Mouse (Mus musculus): ENCODE results near the gene Mrap. TPM values are rescaled to one million over a fixed set of nuclear protein-coding genes. Genes with fewer than 3 reads are reported as not detected.

Mrap gene
- polyA plus RNA-seq, 1 experiment from 2014 or later, result 0.49 TPM

DNA sequence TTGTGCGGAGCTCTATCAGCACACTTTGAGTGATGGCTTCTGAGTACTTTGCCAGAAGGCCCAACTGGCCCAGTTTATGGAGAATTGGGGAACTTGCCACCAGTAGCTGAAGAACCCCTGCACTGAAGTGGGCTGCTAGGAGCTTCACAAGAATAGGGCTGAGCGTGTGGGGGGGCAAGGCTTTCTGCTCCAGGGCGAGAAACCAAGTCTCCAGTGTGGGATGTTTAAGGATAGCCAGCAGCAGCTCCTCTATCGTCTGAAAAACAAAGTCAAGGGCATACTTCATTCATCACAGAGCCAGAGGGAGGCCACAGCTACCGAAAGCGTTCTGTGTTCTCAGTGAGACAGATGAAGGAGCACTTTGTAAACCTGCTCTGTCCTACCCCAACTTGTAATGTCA, 36.6 kb downstream of the Mrap start:
- H3K4me3 ChIP-seq (ENCODE audit: low read depth, low read length), result no peak overlapping the region
- H3K27ac ChIP-seq (ENCODE audit: low read depth, low read length), result no peak overlapping the region
- DNase-seq (ENCODE audit: low spot score, missing footprints) (no peak), ATAC-seq (ENCODE audit: low FRiP score) (no peak)
- no peaks in the 10 kb centered on the region for H3K9me3 ChIP-seq (ENCODE audit: control insufficient read depth, low read length)
- H3K4me1 ChIP-seq (ENCODE audit: control insufficient read depth, insufficient read depth, low read length), result no peaks in the 10 kb centered on the region
- WGBS, result 90% methylated on average over 6 of the region's 6 CpGs
- H3K9ac ChIP-seq (ENCODE audit: low read length), result no peak overlapping the region
- H3K36me3 ChIP-seq (ENCODE audit: control insufficient read depth, insufficient read depth, low read length), result peaks cover 13% of the 10 kb centered on the region; the same call in 1 of the 2 replicates
- no peaks in the 10 kb centered on the region for H3K27me3 ChIP-seq (ENCODE audit: control insufficient read depth, insufficient read depth, low read length)
- H3K4me2 ChIP-seq, result no peak overlapping the region

- H3K4me2 ChIP-seq, result no peak overlapping the region
- 85% methylated on average over 10 of the region's 10 CpGs for WGBS
- no peaks in the 10 kb centered on the region for H3K4me1 ChIP-seq (ENCODE audit: control insufficient read depth, insufficient read depth, low read length)
- peaks cover 13% of the 10 kb centered on the region; the same call in 1 of the 2 replicates for H3K36me3 ChIP-seq (ENCODE audit: control insufficient read depth, insufficient read depth, low read length)
- H3K27me3 ChIP-seq (ENCODE audit: control insufficient read depth, insufficient read depth, low read length), result no peaks in the 10 kb centered on the region
- ATAC-seq (ENCODE audit: low FRiP score) (no peak), DNase-seq (ENCODE audit: low spot score, missing footprints) (no peak)
- no peaks in the 10 kb centered on the region for H3K9me3 ChIP-seq (ENCODE audit: control insufficient read depth, low read length)
- no peak overlapping the region for H3K27ac ChIP-seq (ENCODE audit: low read depth, low read length)
- H3K9ac ChIP-seq (ENCODE audit: low read length), result no peak overlapping the region
- H3K4me3 ChIP-seq (ENCODE audit: low read depth, low read length), result no peak overlapping the region
These were observed 38.0 kb downstream of the Mrap start for GRCm38 (mm10) chr16:90775946-90776520.

- WGBS, result 65% methylated on average over 11 of the region's 11 CpGs
- Histone ChIP-seq H3K36me3 (ENCODE audit: control insufficient read depth, insufficient read depth, low read length) (0 out of 2 replicates have a peak, but pooled peaks cover 2% of the 10 kb centered on the region), H3K9ac (ENCODE audit: low read length) (no peak overlapping the region), H3K9me3 (ENCODE audit: control insufficient read depth, low read length) (no peaks in the 10 kb centered on the region), H3K4me2 (no peak overlapping the region), H3K27ac (ENCODE audit: low read depth, low read length) (no peak overlapping the region), H3K27me3 (ENCODE audit: control insufficient read depth, insufficient read depth, low read length) (no peaks in the 10 kb centered on the region), H3K4me3 (ENCODE audit: low read depth, low read length) (no peak overlapping the region), H3K4me1 (ENCODE audit: control insufficient read depth, insufficient read depth, low read length) (no peaks in the 10 kb centered on the region)
- ATAC-seq (ENCODE audit: low FRiP score) (peak; percentile 93), DNase-seq (ENCODE audit: low spot score, missing footprints) (no peak)
These were observed 41.8 kb downstream of the Mrap start for GRCm38 (mm10) chr16:90779783-90780182.

DNA sequence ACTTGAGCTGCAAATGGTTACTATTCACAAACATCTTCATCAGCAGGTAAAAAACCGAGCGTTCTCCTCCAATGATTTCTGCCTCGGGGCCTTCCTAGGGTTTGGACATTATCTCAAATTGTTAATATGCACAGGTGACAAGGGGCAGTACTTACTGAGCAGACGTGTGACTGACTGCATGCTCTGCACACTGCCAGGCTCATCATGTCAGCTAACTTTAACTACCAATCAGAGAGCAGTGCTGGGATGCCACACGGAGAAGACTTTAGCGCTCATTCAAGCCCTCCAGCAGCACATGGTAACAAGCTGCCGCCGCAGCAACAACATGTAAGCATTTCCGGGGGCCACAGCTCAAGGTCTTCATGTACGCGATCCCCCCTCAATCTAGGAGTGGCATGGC, 45.3 kb downstream of the Mrap start:
- no peaks in the 10 kb centered on the region for H3K4me1 ChIP-seq (ENCODE audit: control insufficient read depth, insufficient read depth, low read length)
- DNase-seq (ENCODE audit: low spot score, missing footprints) (no peak), ATAC-seq (ENCODE audit: low FRiP score) (no peak)
- H3K4me3 ChIP-seq (ENCODE audit: low read depth, low read length), result no peak overlapping the region
- no peaks in the 10 kb centered on the region for H3K27me3 ChIP-seq (ENCODE audit: control insufficient read depth, insufficient read depth, low read length)
- H3K4me2 ChIP-seq, result no peak overlapping the region
- H3K36me3 ChIP-seq (ENCODE audit: control insufficient read depth, insufficient read depth, low read length), result peaks cover 9% of the 10 kb centered on the region
- 92% methylated on average over 11 of the region's 11 CpGs for WGBS
- H3K9me3 ChIP-seq (ENCODE audit: control insufficient read depth, low read length), result no peaks in the 10 kb centered on the region
- no peak overlapping the region for H3K9ac ChIP-seq (ENCODE audit: low read length)
- H3K27ac ChIP-seq (ENCODE audit: low read depth, low read length), result no peak overlapping the region

GRCm38 (mm10) chr16:90785257-90785656, 47.2 kb downstream of the Mrap start:
- no peak overlapping the region for H3K27ac ChIP-seq (ENCODE audit: low read depth, low read length)
- WGBS, result 93% methylated on average over 4 of the region's 4 CpGs
- H3K9ac ChIP-seq (ENCODE audit: low read length), result no peak overlapping the region
- no peaks in the 10 kb centered on the region for H3K4me1 ChIP-seq (ENCODE audit: control insufficient read depth, insufficient read depth, low read length)
- DNase-seq (ENCODE audit: low spot score, missing footprints) (no peak), ATAC-seq (ENCODE audit: low FRiP score) (no peak)
- no peaks in the 10 kb centered on the region for H3K9me3 ChIP-seq (ENCODE audit: control insufficient read depth, low read length)
- H3K27me3 ChIP-seq (ENCODE audit: control insufficient read depth, insufficient read depth, low read length), result no peaks in the 10 kb centered on the region
- H3K4me3 ChIP-seq (ENCODE audit: low read depth, low read length), result no peak overlapping the region
- no peak overlapping the region for H3K4me2 ChIP-seq
- peaks cover 14% of the 10 kb centered on the region for H3K36me3 ChIP-seq (ENCODE audit: control insufficient read depth, insufficient read depth, low read length)

GRCm38 (mm10) chr16:90788580-90788979, 50.6 kb downstream of the Mrap start:
- Histone ChIP-seq H3K27me3 (ENCODE audit: control insufficient read depth, insufficient read depth, low read length) (no peaks in the 10 kb centered on the region), H3K9me3 (ENCODE audit: control insufficient read depth, low read length) (no peaks in the 10 kb centered on the region), H3K9ac (ENCODE audit: low read length) (no peak overlapping the region), H3K4me3 (ENCODE audit: low read depth, low read length) (no peak overlapping the region), H3K4me2 (no peak overlapping the region), H3K36me3 (ENCODE audit: control insufficient read depth, insufficient read depth, low read length) (peaks cover 21% of the 10 kb centered on the region), H3K4me1 (ENCODE audit: control insufficient read depth, insufficient read depth, low read length) (no peaks in the 10 kb centered on the region), H3K27ac (ENCODE audit: low read depth, low read length) (no peak overlapping the region)
- ATAC-seq (ENCODE audit: low FRiP score) (no peak), DNase-seq (ENCODE audit: low spot score, missing footprints) (no peak)
- whole genome bisulfite sequencing, result 90% methylated on average over 6 of the region's 6 CpGs

GRCm38 (mm10) chr16:90790946-90791345, 52.9 kb downstream of the Mrap start:
- H3K4me1 ChIP-seq (ENCODE audit: control insufficient read depth, insufficient read depth, low read length), result no peaks in the 10 kb centered on the region
- 90% methylated on average over 6 of the region's 6 CpGs for WGBS
- DNase-seq (ENCODE audit: low spot score, missing footprints) (no peak), ATAC-seq (ENCODE audit: low FRiP score) (no peak)
- no peak overlapping the region for H3K4me3 ChIP-seq (ENCODE audit: low read depth, low read length)
- no peak overlapping the region for H3K27ac ChIP-seq (ENCODE audit: low read depth, low read length)
- H3K27me3 ChIP-seq (ENCODE audit: control insufficient read depth, insufficient read depth, low read length), result no peaks in the 10 kb centered on the region
- no peak overlapping the region for H3K4me2 ChIP-seq
- peaks cover 17% of the 10 kb centered on the region for H3K36me3 ChIP-seq (ENCODE audit: control insufficient read depth, insufficient read depth, low read length)
- H3K9me3 ChIP-seq (ENCODE audit: control insufficient read depth, low read length), result no peaks in the 10 kb centered on the region
- no peak overlapping the region for H3K9ac ChIP-seq (ENCODE audit: low read length)

- H3K36me3 ChIP-seq (ENCODE audit: control insufficient read depth, insufficient read depth, low read length), result peaks cover 17% of the 10 kb centered on the region
- H3K27ac ChIP-seq (ENCODE audit: low read depth, low read length), result no peak overlapping the region
- H3K4me1 ChIP-seq (ENCODE audit: control insufficient read depth, insufficient read depth, low read length), result no peaks in the 10 kb centered on the region
- ATAC-seq (ENCODE audit: low FRiP score), result no peak
- no peak overlapping the region for H3K4me2 ChIP-seq
- WGBS, result 86% methylated on average over 5 of the region's 5 CpGs
- no peak overlapping the region for H3K4me3 ChIP-seq (ENCODE audit: low read depth, low read length)
- DNase-seq (ENCODE audit: low spot score, missing footprints), result no peak
- no peaks in the 10 kb centered on the region for H3K27me3 ChIP-seq (ENCODE audit: control insufficient read depth, insufficient read depth, low read length)
- H3K9me3 ChIP-seq (ENCODE audit: control insufficient read depth, low read length), result no peaks in the 10 kb centered on the region
- no peak overlapping the region for H3K9ac ChIP-seq (ENCODE audit: low read length)
These were observed 54.1 kb downstream of the Mrap start for GRCm38 (mm10) chr16:90792066-90792465.

DNA sequence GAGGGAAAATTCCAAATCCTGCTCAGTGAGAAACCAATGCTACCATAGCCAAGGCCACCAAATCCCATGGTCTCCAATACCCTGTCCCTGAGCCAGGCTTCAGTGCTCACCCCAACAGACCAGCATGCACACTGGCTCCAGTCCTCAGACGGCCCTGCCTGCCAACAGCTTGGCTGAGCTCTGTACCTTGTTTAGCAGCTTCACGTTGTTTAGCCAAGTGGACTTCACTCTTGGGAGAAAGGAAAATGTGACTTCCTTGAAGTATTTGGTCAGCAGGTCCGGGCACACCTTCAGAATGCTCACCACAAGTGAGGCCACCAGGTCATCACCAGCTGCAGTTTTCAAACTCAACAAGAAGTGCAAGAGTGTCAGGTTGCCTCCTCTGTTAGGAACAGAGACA, 54.5 kb downstream of the Mrap start:
- Histone ChIP-seq H3K4me3 (ENCODE audit: low read depth, low read length) (no peak overlapping the region), H3K36me3 (ENCODE audit: control insufficient read depth, insufficient read depth, low read length) (peaks cover 17% of the 10 kb centered on the region), H3K9me3 (ENCODE audit: control insufficient read depth, low read length) (no peaks in the 10 kb centered on the region), H3K4me2 (no peak overlapping the region), H3K4me1 (ENCODE audit: control insufficient read depth, insufficient read depth, low read length) (no peaks in the 10 kb centered on the region), H3K27ac (ENCODE audit: low read depth, low read length) (no peak overlapping the region), H3K27me3 (ENCODE audit: control insufficient read depth, insufficient read depth, low read length) (no peaks in the 10 kb centered on the region), H3K9ac (ENCODE audit: low read length) (no peak overlapping the region)
- ATAC-seq (ENCODE audit: low FRiP score), result no peak
- DNase-seq (ENCODE audit: low spot score, missing footprints), result no peak
- WGBS, result 82% methylated on average over 3 of the region's 3 CpGs
